Mouse (Mus musculus) kidney, embryonic 14.5 days (tissue): Measurements from ENCODE around the gene Plxnd1. TPM values are rescaled to one million over a fixed set of nuclear protein-coding genes. Genes with fewer than 3 reads are reported as not detected.

ENCODE experiments used
- ATAC-seq: fragments of 200-750 bp; cut with Nextera tagmentation; 2 replicates; pipeline ENCODE4 v1.8.0; 2017; ENCODE audit warnings: moderate number of reproducible peaks, mild to moderate bottlenecking, moderate TSS enrichment, moderate library complexity; ENCODE audit not compliant: low FRiP score, low TSS enrichment
- H3K27ac ChIP-seq: fragments of 300-500 bp; sonication (generic); 2 replicates; pipeline ENCODE4 v1.5.1; 2014; ENCODE audit warnings: low read depth, mild to moderate bottlenecking, low read length, moderate library complexity, mixed read lengths
- H3K27me3 ChIP-seq: fragments of 300-500 bp; sonication (generic); 2 replicates; pipeline ENCODE4 v1.6.1; 2014; ENCODE audit warnings: mild to moderate bottlenecking, low read length; ENCODE audit not compliant: control insufficient read depth, insufficient read depth
- H3K36me3 ChIP-seq: fragments of 300-500 bp; sonication (generic); 2 replicates; pipeline ENCODE4 v1.6.1; 2014; ENCODE audit warnings: low read length, mixed read lengths; ENCODE audit not compliant: control insufficient read depth, insufficient read depth
- H3K4me1 ChIP-seq: fragments of 300-500 bp; sonication (generic); 2 replicates; pipeline ENCODE4 v1.6.1; 2014; ENCODE audit warnings: low read length, mixed read lengths; ENCODE audit not compliant: control insufficient read depth, insufficient read depth
- H3K4me2 ChIP-seq: fragments of 300-500 bp; sonication (generic); replicated peaks from 2 replicates; pipeline ENCODE4 v1.6.1; 2014; ENCODE audit warnings: low read depth, mild to moderate bottlenecking, low read length
- H3K4me3 ChIP-seq: fragments of 300-500 bp; sonication (generic); 2 replicates; pipeline ENCODE4 v1.5.1; 2014; ENCODE audit warnings: mild to moderate bottlenecking, low read length
- H3K9ac ChIP-seq: fragments of 300-500 bp; sonication (generic); 2 replicates; pipeline ENCODE4 v1.6.1; 2014; ENCODE audit warnings: low read depth, mild to moderate bottlenecking, low read length, moderate library complexity
- H3K9me3 ChIP-seq: fragments of 300-500 bp; sonication (generic); 2 replicates; pipeline ENCODE4 v1.6.1; 2016; ENCODE audit warnings: low read length; ENCODE audit not compliant: control insufficient read depth
- WGBS: fragments of 180-500 bp; shearing (Covaris S2); extraction: QIAGEN DNeasy Blood & Tissue Kit; methylation state at CpG from one replicate; pipeline ENCODE4 v1.1.7; 2014; 5-methylcytosine and 5-hydroxymethylcytosine counted together
- polyA plus RNA-seq: library from polyadenylated mRNA; unstranded; fragments of >200 nt; fragmentation: Nextera tagmentation; extraction: Ambion mirVana; gene quantifications from 2 replicates; pipeline ENCODE4 v1.2.1, GENCODE M21; 2014

The Plxnd1 gene
- polyA plus RNA-seq, 1 experiment from 2014 or later: 62.7 TPM

DNA sequence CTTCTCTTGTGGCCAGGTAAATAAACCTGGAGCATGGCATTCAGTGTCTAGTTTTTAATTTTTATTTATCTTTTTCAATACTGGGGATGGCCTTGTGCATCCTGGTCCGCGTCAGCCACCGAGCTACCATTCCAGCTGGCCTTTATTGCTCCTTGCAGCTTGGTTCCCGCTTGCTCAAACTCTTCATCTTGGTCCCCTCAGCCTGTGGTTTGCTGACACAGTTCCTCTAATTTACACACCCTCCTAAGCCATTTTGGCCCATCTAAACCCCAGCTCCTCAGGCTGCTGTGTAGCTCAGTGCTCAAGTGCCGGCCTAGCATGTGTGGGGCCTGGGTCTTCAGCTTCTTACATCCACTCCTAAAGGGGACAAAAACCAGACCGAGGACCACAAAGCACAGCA lies 19.3 kb upstream of the Plxnd1 start:
- Histone ChIP-seq H3K9ac (no peak overlapping the region), H3K36me3 (no peaks in the 10 kb centered on the region), H3K27ac (no peak overlapping the region), H3K27me3 (no peaks in the 10 kb centered on the region), H3K9me3 (no peaks in the 10 kb centered on the region), H3K4me1 (no peaks in the 10 kb centered on the region), H3K4me3 (no peak overlapping the region), H3K4me2 (no peak overlapping the region)
- 60% methylated on average over 6 of the region's 6 CpGs for WGBS
- no peak for ATAC-seq

DNA sequence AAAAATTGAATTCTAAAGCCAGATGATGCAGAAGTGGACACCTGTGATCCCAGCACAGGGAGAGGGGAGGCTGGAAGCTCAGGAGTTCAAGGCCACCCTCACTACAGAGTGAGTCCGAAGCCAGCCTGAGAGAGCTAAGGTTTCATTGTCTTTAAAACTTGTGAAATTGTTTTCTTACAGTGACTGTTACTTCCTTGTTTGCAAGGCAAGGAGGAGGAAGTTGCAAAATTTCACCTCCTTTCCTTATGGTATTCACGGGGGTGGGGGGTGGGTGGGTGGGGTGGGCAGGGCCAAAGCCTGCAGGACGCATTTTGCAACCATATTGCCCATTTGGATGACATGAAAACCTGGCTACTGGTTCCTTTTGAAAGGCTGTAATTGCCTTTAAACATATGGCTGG lies 18.9 kb upstream of the Plxnd1 start:
- Histone ChIP-seq H3K4me1 (no peaks in the 10 kb centered on the region), H3K9ac (no peak overlapping the region), H3K36me3 (no peaks in the 10 kb centered on the region), H3K27me3 (no peaks in the 10 kb centered on the region), H3K9me3 (no peaks in the 10 kb centered on the region), H3K27ac (no peak overlapping the region), H3K4me2 (no peak overlapping the region), H3K4me3 (no peak overlapping the region)
- no peak for ATAC-seq
- 48% methylated on average over 3 of the region's 3 CpGs for WGBS

- peaks cover 12% of the 10 kb centered on the region for H3K4me1 ChIP-seq
- H3K9me3 ChIP-seq: no peaks in the 10 kb centered on the region
- no peak overlapping the region for H3K27ac ChIP-seq
- no peak overlapping the region for H3K9ac ChIP-seq
- H3K27me3 ChIP-seq: no peaks in the 10 kb centered on the region
- H3K4me3 ChIP-seq: no peak overlapping the region
- H3K36me3 ChIP-seq: no peaks in the 10 kb centered on the region
- no peak for ATAC-seq
- 5% methylated on average over 6 of the region's 6 CpGs for WGBS
- H3K4me2 ChIP-seq: no peak overlapping the region
Observed at GRCm38 (mm10) chr6:116010541-116010940, 15.7 kb upstream of the Plxnd1 start.

- Histone ChIP-seq H3K9me3 (no peaks in the 10 kb centered on the region), H3K4me2 (no peak overlapping the region), H3K9ac (no peak overlapping the region), H3K27ac (no peak overlapping the region), H3K4me3 (no peak overlapping the region), H3K4me1 (peaks cover 17% of the 10 kb centered on the region), H3K36me3 (no peaks in the 10 kb centered on the region), H3K27me3 (no peaks in the 10 kb centered on the region)
- ATAC-seq: no peak
- WGBS: 65% methylated on average over 12 of the region's 12 CpGs
Observed at GRCm38 (mm10) chr6:116009426-116009825, 14.6 kb upstream of the Plxnd1 start.

DNA sequence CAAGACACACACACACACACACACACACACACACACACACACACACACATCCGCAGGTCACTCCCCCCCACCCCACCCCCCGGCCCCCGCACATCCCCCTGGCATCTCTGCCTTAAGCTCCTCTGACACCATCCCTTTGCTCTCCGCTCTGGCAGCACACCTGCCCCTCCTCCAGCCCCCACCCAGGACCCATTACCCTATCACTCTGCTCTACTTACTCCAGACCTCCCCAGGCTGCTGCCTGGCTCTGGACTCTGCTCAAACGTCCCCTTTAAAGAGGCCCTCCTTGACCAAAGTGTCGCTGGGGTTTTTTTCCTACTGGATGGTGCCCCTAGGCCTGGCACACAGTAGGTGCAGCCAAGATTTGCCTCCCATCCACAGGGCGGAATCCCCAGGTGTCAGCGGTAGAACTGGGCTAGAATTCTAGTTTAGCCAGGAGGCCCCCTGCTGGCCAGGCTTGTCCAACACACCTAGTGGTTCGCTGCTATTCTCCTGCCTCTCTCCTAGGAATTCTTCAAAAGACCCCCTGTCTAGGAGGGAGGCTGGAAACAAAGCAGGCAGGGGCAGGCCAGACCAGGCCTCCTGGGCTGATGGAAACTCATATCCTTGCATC lies 12.9 kb upstream of the Plxnd1 start:
- H3K27me3 ChIP-seq: no peaks in the 10 kb centered on the region
- no peak overlapping the region for H3K27ac ChIP-seq
- H3K36me3 ChIP-seq: no peaks in the 10 kb centered on the region
- H3K9me3 ChIP-seq: no peaks in the 10 kb centered on the region
- whole genome bisulfite sequencing: 19% methylated on average over 9 of the region's 9 CpGs
- peak; percentile 22; the same call in 1 of the 2 replicates for ATAC-seq
- peaks cover 23% of the 10 kb centered on the region for H3K4me1 ChIP-seq
- H3K9ac ChIP-seq: peak overlapping the region; percentile 35; the same call in 1 of the 2 replicates
- H3K4me2 ChIP-seq: peak overlapping the region; percentile 8; the same call in 1 of the 2 replicates
- no peak overlapping the region for H3K4me3 ChIP-seq

DNA sequence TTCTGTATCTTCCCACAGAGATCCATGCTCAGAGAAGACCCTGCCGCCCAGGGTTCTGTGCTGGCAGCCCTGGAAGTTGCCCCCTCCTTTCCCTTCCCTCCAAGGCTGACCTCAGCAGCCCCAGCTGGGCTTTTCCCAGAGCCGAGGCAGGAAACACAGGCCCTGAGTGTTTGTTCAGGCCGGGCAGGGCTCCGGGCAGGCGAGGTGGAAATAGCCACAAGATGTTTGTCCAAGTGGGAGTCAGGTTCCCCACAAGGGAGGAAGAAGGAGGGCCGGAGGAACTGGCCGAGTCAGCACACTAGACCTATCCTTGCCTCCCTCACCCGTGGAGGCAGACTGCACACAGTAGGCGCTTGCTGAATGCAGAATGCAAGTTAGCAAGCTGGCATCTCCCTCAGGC lies 11.9 kb upstream of the Plxnd1 start:
- H3K4me1 ChIP-seq: peaks cover 23% of the 10 kb centered on the region
- ATAC-seq: peak; percentile 5; the same call in 1 of the 2 replicates

GRCm38 (mm10) chr6:116005959-116006288 lies 11.1 kb upstream of the Plxnd1 start:
- Histone ChIP-seq H3K4me1 (peaks cover 23% of the 10 kb centered on the region), H3K27ac (peak overlapping the region; percentile 83), H3K9me3 (no peaks in the 10 kb centered on the region), H3K27me3 (no peaks in the 10 kb centered on the region), H3K9ac (no peak overlapping the region), H3K4me3 (no peak overlapping the region), H3K36me3 (no peaks in the 10 kb centered on the region), H3K4me2 (peak overlapping the region; percentile 17; the same call in 1 of the 2 replicates)
- 61% methylated on average over 4 of the region's 4 CpGs for WGBS
- no peak for ATAC-seq

More for the DNA sequence above, 11.9 kb upstream of the Plxnd1 start:
- 16% methylated on average over 9 of the region's 9 CpGs for WGBS
- no peaks in the 10 kb centered on the region for H3K36me3 ChIP-seq
- H3K4me2 ChIP-seq: no peak overlapping the region
- no peak overlapping the region for H3K4me3 ChIP-seq
- H3K9me3 ChIP-seq: no peaks in the 10 kb centered on the region
- peak overlapping the region; percentile 83 for H3K27ac ChIP-seq
- no peaks in the 10 kb centered on the region for H3K27me3 ChIP-seq
- peak overlapping the region; percentile 23; the same call in 1 of the 2 replicates for H3K9ac ChIP-seq

GRCm38 (mm10) chr6:116005275-116005958 lies 10.6 kb upstream of the Plxnd1 start:
- peak overlapping the region; percentile 83; the same call in 1 of the 2 replicates for H3K27ac ChIP-seq

GRCm38 (mm10) chr6:116004716-116005115 lies 9.9 kb upstream of the Plxnd1 start:
- no peak overlapping the region for H3K4me2 ChIP-seq

More at GRCm38 (mm10) chr6:116005275-116005958, 10.6 kb upstream of the Plxnd1 start:
- no peak overlapping the region for H3K4me2 ChIP-seq
- ATAC-seq: no peak
- H3K9me3 ChIP-seq: no peaks in the 10 kb centered on the region
- H3K4me3 ChIP-seq: no peak overlapping the region
- H3K36me3 ChIP-seq: no peaks in the 10 kb centered on the region
- H3K9ac ChIP-seq: no peak overlapping the region
- H3K4me1 ChIP-seq: peaks cover 23% of the 10 kb centered on the region
- H3K27me3 ChIP-seq: no peaks in the 10 kb centered on the region
- WGBS: 62% methylated on average over 17 of the region's 17 CpGs

More at GRCm38 (mm10) chr6:116004716-116005115, 9.9 kb upstream of the Plxnd1 start:
- no peak overlapping the region for H3K9ac ChIP-seq
- peaks cover 23% of the 10 kb centered on the region for H3K4me1 ChIP-seq
- no peaks in the 10 kb centered on the region for H3K9me3 ChIP-seq
- 86% methylated on average over 6 of the region's 6 CpGs for WGBS
- H3K27ac ChIP-seq: peak overlapping the region; percentile 83; the same call in 1 of the 2 replicates
- H3K27me3 ChIP-seq: no peaks in the 10 kb centered on the region
- H3K4me3 ChIP-seq: no peak overlapping the region
- ATAC-seq: no peak
- H3K36me3 ChIP-seq: no peaks in the 10 kb centered on the region
